Comparison of ENCODE assay signal across 13 mouse cellular contexts in genomic region chr11:35120076-35120475, GRCm38 (mm10). TPM values are rescaled to one million over a fixed set of nuclear protein-coding genes. Genes with fewer than 3 reads are reported as not detected.
DNase-seq lines count a peak whose midpoint lies in the region; ATAC-seq and TF ChIP-seq lines count a peak whose summit lies in the region.
"Had no signal": no experiment of that assay in that cellular context is flagged by ENCODE, and none has a peak within 500 bp of the region (broad histone marks: within the 10 kb centered on the region; RNA-seq: fewer than 3 reads in every experiment).

No protein-coding gene starts in this region.

- intact Hi-C loops in heart, postnatal 14 days (cut with DNase I), result loop anchor here (10.0 kb wide), 2 partner anchors 125 to 205 kb away; no protein-coding TSS in a partner anchor

- peaks cover 48% of the 10 kb centered on the region for H3K27me3 ChIP-seq in lung, embryonic 15.5 days
- peaks cover 7% of the 10 kb centered on the region for H3K27me3 ChIP-seq in lung, postnatal 0 days (replicated peaks; ENCODE audit: insufficient read depth, low read length)
- H3K27me3 ChIP-seq in limb, embryonic 11.5 days (ENCODE audit: control insufficient read depth, insufficient read depth, low read length), result no peaks in the 10 kb centered on the region
- peaks cover 3% of the 10 kb centered on the region for H3K27me3 ChIP-seq in thymus, adult 2 months (ENCODE audit: control insufficient read depth, insufficient read depth, low read length)
- peaks cover 36% of the 10 kb centered on the region for H3K27me3 ChIP-seq in forebrain, embryonic 15.5 days

- no peak for ATAC-seq in lung, embryonic 15.5 days (ENCODE audit: borderline replicate concordance, extremely low read depth, low FRiP score, low TSS enrichment)
- ATAC-seq in lung, postnatal 0 days, result no peak
- ATAC-seq in limb, embryonic 11.5 days (ENCODE audit: insufficient number of reproducible peaks, low FRiP score, low TSS enrichment, low read depth), result no peak
- ATAC-seq in forebrain, embryonic 15.5 days (replicated peaks), result no peak
- ATAC-seq: inflammation-experienced regulatory T-cells, adult 6 months had no signal

- peaks cover 40% of the 10 kb centered on the region for H3K4me1 ChIP-seq in lung, embryonic 15.5 days
- H3K4me1 ChIP-seq in lung, postnatal 0 days (ENCODE audit: insufficient read depth, low read depth, low read length), result no peaks in the 10 kb centered on the region
- peaks cover 39% of the 10 kb centered on the region for H3K4me1 ChIP-seq in limb, embryonic 11.5 days (ENCODE audit: control insufficient read depth, insufficient read depth, low read length)
- H3K4me1 ChIP-seq in thymus, adult 2 months (replicated peaks; ENCODE audit: control insufficient read depth, insufficient read depth, low read length), result no peaks in the 10 kb centered on the region
- H3K4me1 ChIP-seq in forebrain, embryonic 15.5 days, result peaks cover 21% of the 10 kb centered on the region

- no peak for TF ChIP-seq POLR2A in thymus, adult 2 months (IDR thresholded peaks at IDR 0.05; ENCODE audit: control insufficient read depth, extremely low read depth, insufficient read depth, low read length, poor library complexity)

- H3K4me3 ChIP-seq in lung, embryonic 15.5 days, result no peak overlapping the region
- no peak overlapping the region for H3K4me3 ChIP-seq in lung, postnatal 0 days (ENCODE audit: low read depth, low read length)
- H3K4me3 ChIP-seq in limb, embryonic 11.5 days (ENCODE audit: low read depth, low read length), result no peak overlapping the region
- H3K4me3 ChIP-seq in thymus, adult 2 months (ENCODE audit: control insufficient read depth, insufficient read depth, low read length), result no peak overlapping the region
- H3K4me3 ChIP-seq in forebrain, embryonic 15.5 days, result no peak overlapping the region

- peak; percentile 73 for DNase-seq in heart, adult 11 months
- no peak for DNase-seq in heart, postnatal 14 days
- no peak for DNase-seq in lung, postnatal 0 days (ENCODE audit: low spot score)
- peak; percentile 82 for DNase-seq in limb, embryonic 11.5 days (ENCODE audit: low spot score)
- no peak for DNase-seq in thymus, adult 2 months
- DNase-seq in right cerebral cortex, postnatal 14 days, result no peak

- H3K9me3 ChIP-seq in lung, embryonic 15.5 days, result no peaks in the 10 kb centered on the region
- H3K9me3 ChIP-seq in lung, postnatal 0 days (ENCODE audit: low read length), result no peaks in the 10 kb centered on the region
- H3K9me3 ChIP-seq in limb, embryonic 11.5 days (ENCODE audit: control insufficient read depth, low read length), result no peaks in the 10 kb centered on the region
- H3K9me3 ChIP-seq in forebrain, embryonic 15.5 days, result no peaks in the 10 kb centered on the region
- H3K9me3 ChIP-seq: forebrain, embryonic 10.5 days; heart, embryonic 15.5 days had no signal

- no peak for TF ChIP-seq CTCF in lung, postnatal 0 days (IDR thresholded peaks at IDR 0.05)
- TF ChIP-seq CTCF in thymus, adult 2 months (IDR thresholded peaks at IDR 0.05; ENCODE audit: borderline replicate concordance, control insufficient read depth, extremely low read depth, insufficient read depth, low read length, poor library complexity), result no peak

- H3K27ac ChIP-seq in lung, embryonic 15.5 days, result no peak overlapping the region
- H3K27ac ChIP-seq in lung, postnatal 0 days (ENCODE audit: low read length), result no peak overlapping the region
- H3K27ac ChIP-seq in limb, embryonic 11.5 days (replicated peaks; ENCODE audit: low read depth, low read length), result peak overlapping the region; percentile 69
- no peak overlapping the region for H3K27ac ChIP-seq in thymus, adult 2 months (ENCODE audit: control insufficient read depth, insufficient read depth, low read length)
- H3K27ac ChIP-seq in forebrain, embryonic 15.5 days (replicated peaks), result no peak overlapping the region
- H3K27ac ChIP-seq: heart, embryonic 15.5 days; kidney, postnatal 0 days; liver, embryonic 14.5 days had no signal

- 32% methylated on average over 5 of the region's 5 CpGs for WGBS in lung, embryonic 15.5 days
- WGBS in lung, postnatal 0 days, result 33% methylated on average over 5 of the region's 5 CpGs
- 10% methylated on average over 5 of the region's 5 CpGs for WGBS in limb, embryonic 11.5 days
- 19% methylated on average over 5 of the region's 5 CpGs for WGBS in thymus, adult 2 months
- 50% methylated on average over 5 of the region's 5 CpGs for WGBS in forebrain, embryonic 15.5 days

- H3K4me2 ChIP-seq in lung, embryonic 15.5 days, result peak overlapping the region; percentile 83; the same call in 1 of the 2 replicates
- H3K4me2 ChIP-seq in lung, postnatal 0 days (replicated peaks; ENCODE audit: low read depth, low read length), result no peak overlapping the region
- peak overlapping the region; percentile 86 for H3K4me2 ChIP-seq in limb, embryonic 11.5 days (ENCODE audit: low read depth, severe bottlenecking)
- no peak overlapping the region for H3K4me2 ChIP-seq in forebrain, embryonic 15.5 days (replicated peaks)

- H3K9ac ChIP-seq in lung, embryonic 15.5 days, result no peak overlapping the region
- no peak overlapping the region for H3K9ac ChIP-seq in lung, postnatal 0 days (replicated peaks; ENCODE audit: low read depth)
- no peak overlapping the region for H3K9ac ChIP-seq in limb, embryonic 11.5 days (ENCODE audit: low read length)
- H3K9ac ChIP-seq in forebrain, embryonic 15.5 days (replicated peaks), result no peak overlapping the region
- H3K9ac ChIP-seq: heart, embryonic 15.5 days; liver, embryonic 14.5 days had no signal

- TF ChIP-seq EP300 in lung, postnatal 0 days (IDR thresholded peaks at IDR 0.05), result no peak

- no peaks in the 10 kb centered on the region for H3K36me3 ChIP-seq in lung, embryonic 15.5 days
- H3K36me3 ChIP-seq in lung, postnatal 0 days (ENCODE audit: insufficient read depth, low read length), result no peaks in the 10 kb centered on the region
- H3K36me3 ChIP-seq in limb, embryonic 11.5 days (ENCODE audit: control insufficient read depth, insufficient read depth, low read length), result no peaks in the 10 kb centered on the region
- no peaks in the 10 kb centered on the region for H3K36me3 ChIP-seq in thymus, adult 2 months (ENCODE audit: control insufficient read depth, insufficient read depth, low read length)
- no peaks in the 10 kb centered on the region for H3K36me3 ChIP-seq in forebrain, embryonic 15.5 days
- H3K36me3 ChIP-seq: forebrain, embryonic 10.5 days; heart, embryonic 15.5 days had no signal

RNA-seq across cellular contexts. Expression of gene Slit3, which starts 0.9 kb away (rescaled TPM):
- 10 to 100 TPM; 12.4 to 15.7 TPM for total RNA-seq in heart, postnatal 14 days (2021)
- 17.9 and 21.4 TPM in 2 replicates for polyA plus RNA-seq in lung, embryonic 15.5 days (2015; fragmentation: Nextera tagmentation; extraction: Ambion mirVana)
- polyA plus RNA-seq in lung, postnatal 0 days (2015; fragmentation: Nextera tagmentation; extraction: Ambion mirVana), result 13.1 and 14.2 TPM in 2 replicates
- polyA plus RNA-seq in limb, embryonic 11.5 days (2014; fragmentation: Nextera tagmentation; extraction: Ambion mirVana), result 30.6 and 40.7 TPM in 2 replicates
- polyA plus RNA-seq in thymus, adult 2 months (2012; rRNA removed), result 6.4 and 7.2 TPM in 2 replicates
- polyA plus RNA-seq in forebrain, embryonic 15.5 days (2015; fragmentation: Nextera tagmentation; extraction: Ambion mirVana), result 5.9 and 6.4 TPM in 2 replicates
- polyA plus RNA-seq: inflammation-experienced regulatory T-cells, adult 6 months had no signal

Comparison
In these comparisons a context has a peak if more than half of its experiments do, and no peak if none do; other contexts are left out.
1. DNase-seq: peak in heart, adult 11 months (single experiment) and limb, embryonic 11.5 days (single experiment); none in heart, postnatal 14 days (0 of 2), lung, postnatal 0 days (single experiment), thymus, adult 2 months (single experiment) and right cerebral cortex, postnatal 14 days (single experiment).
2. H3K4me2 ChIP-seq: peak in lung, embryonic 15.5 days (single experiment) and limb, embryonic 11.5 days (single experiment); none in lung, postnatal 0 days (single experiment) and forebrain, embryonic 15.5 days (single experiment).